Mouse (Mus musculus) forebrain, embryonic 13.5 days (tissue): Measurements from ENCODE around the gene Stau1. TPM values are rescaled to one million over a fixed set of nuclear protein-coding genes. Genes with fewer than 3 reads are reported as not detected.
A peak's percentile ranks its signal among the peaks of the same experiment; 100 is the strongest.

Experiments used
- ATAC-seq: fragments of 200-750 bp; cut with Nextera tagmentation; 2 replicates; pipeline ENCODE4 v1.8.0; 2017
- H3K27ac ChIP-seq: fragments of 300-500 bp; sonication (generic); 2 replicates; pipeline ENCODE4 v1.5.1; 2015; ENCODE audit warnings: inconsistent platforms, mild to moderate bottlenecking, moderate library complexity
- H3K27me3 ChIP-seq: fragments of 300-500 bp; sonication (generic); 2 replicates; pipeline ENCODE4 v1.6.1; 2015; ENCODE audit warnings: mild to moderate bottlenecking, inconsistent platforms
- H3K36me3 ChIP-seq: fragments of 300-500 bp; sonication (generic); 2 replicates; pipeline ENCODE4 v1.6.1; 2015; ENCODE audit warnings: mild to moderate bottlenecking, inconsistent platforms; ENCODE audit not compliant: poor library complexity, severe bottlenecking
- H3K4me1 ChIP-seq: fragments of 300-500 bp; sonication (generic); 2 replicates; pipeline ENCODE4 v1.6.1; 2015; ENCODE audit warnings: inconsistent platforms
- H3K4me2 ChIP-seq: fragments of 300-500 bp; sonication (generic); 2 replicates; pipeline ENCODE4 v1.6.1; 2015; ENCODE audit warnings: inconsistent platforms, mild to moderate bottlenecking, moderate library complexity
- H3K4me3 ChIP-seq: fragments of 300-500 bp; sonication (generic); 2 replicates; pipeline ENCODE4 v1.5.1; 2015; ENCODE audit warnings: mild to moderate bottlenecking, inconsistent platforms
- H3K9ac ChIP-seq: fragments of 300-500 bp; sonication (generic); 2 replicates; pipeline ENCODE4 v1.6.1; 2015; ENCODE audit warnings: mild to moderate bottlenecking, inconsistent platforms
- H3K9me3 ChIP-seq: fragments of 300-500 bp; sonication (generic); replicated peaks from 2 replicates; pipeline ENCODE4 v1.6.1; 2016; ENCODE audit warnings: inconsistent platforms
- WGBS: fragments of 180-500 bp; shearing (Covaris S2); methylation state at CpG from one replicate; pipeline ENCODE4 v1.1.7; 2015; 5-methylcytosine and 5-hydroxymethylcytosine counted together
- polyA plus RNA-seq: library from polyadenylated mRNA; unstranded; fragments of >200 nt; fragmentation: Nextera tagmentation; extraction: Ambion mirVana; gene quantifications from 2 replicates; pipeline ENCODE4 v1.2.1, GENCODE M21; 2015

The Stau1 gene
- 107 and 111 TPM in 2 replicates for polyA plus RNA-seq

DNA sequence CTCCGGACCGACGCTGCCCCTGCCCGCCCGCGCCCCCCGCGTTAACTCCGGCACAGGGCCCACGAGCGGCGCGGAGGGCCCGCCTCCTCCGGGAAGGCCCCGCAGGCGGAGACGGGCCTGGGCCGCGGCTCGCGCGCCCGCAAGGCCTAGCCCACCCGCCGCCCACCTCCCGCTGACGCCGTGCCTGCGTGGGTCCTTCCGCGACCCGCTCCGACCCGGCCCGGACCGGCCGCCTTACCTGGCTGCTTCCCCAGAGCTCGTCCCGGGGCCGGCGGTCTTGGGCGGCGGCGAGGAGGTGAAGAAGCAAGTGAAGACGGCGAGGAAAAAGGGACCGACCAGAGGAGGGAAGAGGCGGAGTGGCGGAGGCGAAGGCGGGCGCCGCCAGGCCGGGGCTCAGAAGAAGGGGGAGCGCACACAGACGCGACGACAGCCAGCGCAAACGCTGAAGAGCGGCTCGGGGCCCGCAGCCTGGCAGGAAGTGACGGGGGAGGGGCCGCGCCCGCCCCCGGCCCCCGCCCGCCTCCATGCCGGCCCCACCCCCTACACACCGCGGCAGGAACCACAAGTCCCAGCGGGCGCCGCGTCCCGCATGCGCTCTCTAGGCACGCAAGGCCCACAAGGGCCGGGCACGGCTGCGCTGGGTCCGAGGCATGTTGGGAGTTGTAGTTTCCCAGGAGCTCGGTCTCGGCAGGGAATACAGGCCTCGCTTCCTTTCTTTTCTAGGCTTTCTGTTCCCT is at the start of gene Stau1:
Gene Stau1 (minus strand): TSS at position 504 of the 737 bp plus-strand sequence.
- ATAC-seq, result peak; percentile 99
- Histone ChIP-seq H3K9ac (peak within 1 kb of the TSS; percentile 97), H3K27ac (peak within 1 kb of the TSS; percentile 97), H3K27me3 (no peaks in the 10 kb centered on the region), H3K4me1 (peaks cover 39% of the 10 kb centered on the region), H3K9me3 (no peaks in the 10 kb centered on the region), H3K36me3 (no peaks in the 10 kb centered on the region), H3K4me3 (peak within 1 kb of the TSS; percentile 93), H3K4me2 (peak within 1 kb of the TSS; percentile 89)
- WGBS, result under 1% methylated on average over 54 of the region's 88 CpGs

DNA sequence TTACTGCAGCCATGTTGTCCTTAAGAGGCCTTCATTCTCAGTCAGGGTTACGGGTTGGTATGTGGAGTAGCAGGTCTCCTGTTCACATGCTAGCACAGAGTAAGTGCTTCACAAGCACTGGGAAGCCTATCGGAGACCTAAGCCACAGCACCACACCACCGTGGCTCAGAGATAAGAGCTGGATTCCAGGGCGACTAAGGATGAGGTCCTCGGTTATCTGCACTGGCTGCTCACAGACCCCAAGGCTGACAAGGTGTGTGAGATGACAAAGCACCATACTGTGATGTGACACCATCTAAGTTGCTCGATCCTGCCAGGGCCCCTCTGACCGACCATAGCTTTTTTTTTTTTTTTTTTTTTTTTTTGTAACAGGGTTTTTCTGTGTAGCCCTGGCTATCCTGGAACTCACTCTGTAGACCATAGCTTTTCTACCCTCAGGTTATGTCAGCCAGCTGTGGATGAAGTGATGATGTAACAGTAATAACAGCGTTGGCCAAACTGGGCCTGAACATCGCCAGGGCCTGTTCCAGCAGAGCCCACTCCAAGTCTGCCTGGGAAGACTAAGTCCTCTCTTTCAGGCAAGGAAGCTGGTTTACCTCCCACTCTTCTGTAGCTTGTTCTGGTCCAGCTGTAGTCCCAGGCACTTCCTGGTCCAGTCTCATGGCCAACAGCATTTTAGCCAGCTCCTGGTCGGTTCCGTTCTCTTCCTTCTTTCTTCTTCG is 47.5 kb upstream of the Stau1 start:
- no peak overlapping the region for H3K4me3 ChIP-seq
- no peak for ATAC-seq
- no peaks in the 10 kb centered on the region for H3K27me3 ChIP-seq
- WGBS, result 94% methylated on average over 12 of the region's 12 CpGs
- H3K27ac ChIP-seq, result no peak overlapping the region
- H3K36me3 ChIP-seq, result peaks cover 94% of the 10 kb centered on the region
- no peak overlapping the region for H3K9ac ChIP-seq
- no peak overlapping the region for H3K4me2 ChIP-seq
- H3K9me3 ChIP-seq, result no peaks in the 10 kb centered on the region
- no peaks in the 10 kb centered on the region for H3K4me1 ChIP-seq

DNA sequence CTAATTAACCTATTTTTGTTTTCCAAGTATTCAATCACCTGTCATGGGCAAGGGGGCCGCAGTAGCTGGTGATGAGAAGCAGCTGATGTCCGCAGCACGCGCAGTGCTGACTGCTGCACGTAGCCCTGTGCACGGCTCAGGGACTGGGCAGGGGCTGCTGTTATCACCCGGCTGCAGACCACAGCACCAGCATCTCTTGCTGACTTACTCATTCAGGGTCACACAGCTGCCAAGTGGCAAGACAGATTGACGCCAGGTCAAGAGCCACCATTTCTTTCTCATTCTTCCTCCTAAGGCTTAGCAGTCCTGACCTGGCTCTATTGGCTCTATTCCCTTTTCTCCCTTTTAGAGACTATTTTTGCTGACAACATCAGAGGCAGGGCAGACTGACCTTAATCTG is 43.3 kb upstream of the Stau1 start:
- Histone ChIP-seq H3K4me3 (no peak overlapping the region), H3K9ac (no peak overlapping the region), H3K4me1 (no peaks in the 10 kb centered on the region), H3K9me3 (no peaks in the 10 kb centered on the region), H3K36me3 (peaks cover 99% of the 10 kb centered on the region), H3K27me3 (no peaks in the 10 kb centered on the region), H3K4me2 (no peak overlapping the region), H3K27ac (no peak overlapping the region)
- WGBS, result 93% methylated on average over 8 of the region's 8 CpGs
- ATAC-seq, result no peak

DNA sequence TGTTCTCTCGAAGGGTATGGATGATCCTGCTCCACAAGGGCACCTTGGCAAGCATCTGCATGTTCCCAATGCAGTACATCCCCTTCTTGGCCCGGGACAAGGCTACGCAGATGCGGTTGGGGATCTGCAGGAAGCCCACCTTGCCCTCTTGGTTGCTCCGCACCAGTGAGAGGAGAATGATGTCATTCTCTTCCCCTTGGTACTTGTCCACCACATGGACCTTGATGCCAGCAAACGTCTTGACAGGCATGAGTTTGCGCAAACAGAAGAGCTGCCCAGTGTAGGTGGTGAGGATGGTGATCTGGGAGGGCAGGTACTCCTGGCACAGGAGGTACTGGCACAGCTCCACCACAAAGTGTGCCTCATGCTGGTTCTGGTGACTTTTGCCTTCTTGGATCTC is 42.6 kb upstream of the Stau1 start:
- Histone ChIP-seq H3K9me3 (no peaks in the 10 kb centered on the region), H3K36me3 (peaks cover 99% of the 10 kb centered on the region), H3K27me3 (no peaks in the 10 kb centered on the region), H3K4me3 (no peak overlapping the region), H3K4me2 (no peak overlapping the region), H3K27ac (no peak overlapping the region), H3K4me1 (no peaks in the 10 kb centered on the region), H3K9ac (no peak overlapping the region)
- ATAC-seq, result no peak
- WGBS, result 97% methylated on average over 7 of the region's 7 CpGs

DNA sequence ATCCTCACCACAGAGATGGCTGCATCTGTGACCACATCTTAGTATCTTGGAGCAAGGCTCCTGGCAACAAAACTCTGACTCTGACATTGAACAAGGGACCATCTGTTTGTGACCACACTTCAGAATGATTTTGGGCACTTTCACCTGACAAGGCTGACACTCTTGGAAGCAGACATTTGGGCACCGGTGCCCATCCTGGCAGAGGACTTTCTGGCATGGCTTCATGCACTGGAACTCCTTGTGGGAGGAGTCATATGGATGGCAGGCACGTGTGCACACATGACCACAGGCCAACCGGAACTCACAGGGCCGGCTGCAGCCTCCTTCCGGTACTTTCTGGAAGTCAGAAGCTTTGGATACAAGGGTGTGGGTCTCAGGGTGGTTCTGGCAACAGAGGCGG is 42.2 kb upstream of the Stau1 start:
- Histone ChIP-seq H3K4me1 (no peaks in the 10 kb centered on the region), H3K36me3 (peaks cover 100% of the 10 kb centered on the region), H3K9me3 (no peaks in the 10 kb centered on the region), H3K4me3 (no peak overlapping the region), H3K27ac (no peak overlapping the region), H3K27me3 (no peaks in the 10 kb centered on the region), H3K4me2 (no peak overlapping the region), H3K9ac (no peak overlapping the region)
- no peak for ATAC-seq
- 94% methylated on average over 6 of the region's 6 CpGs for WGBS

DNA sequence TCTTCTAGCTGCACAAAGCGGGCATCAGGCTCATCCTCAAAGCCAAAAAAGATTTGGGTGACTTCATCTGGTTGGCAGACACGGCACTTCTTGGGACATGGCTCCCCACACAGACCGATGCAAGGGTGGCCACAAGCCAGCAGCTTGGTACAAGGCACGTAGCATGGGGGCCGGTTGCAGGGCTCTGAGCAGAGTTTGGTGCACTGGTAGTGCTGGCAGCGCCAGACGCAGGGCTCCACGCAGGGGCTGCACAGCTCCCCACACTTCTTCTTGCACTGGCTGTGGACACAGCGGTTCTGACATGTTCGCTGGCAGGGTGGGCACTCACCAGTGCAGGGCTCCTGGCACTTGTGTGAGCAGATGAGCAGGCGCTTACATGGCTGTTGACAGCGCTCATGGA is 41.6 kb upstream of the Stau1 start:
- Histone ChIP-seq H3K36me3 (peaks cover 100% of the 10 kb centered on the region), H3K4me2 (no peak overlapping the region), H3K4me3 (no peak overlapping the region), H3K9ac (no peak overlapping the region), H3K4me1 (no peaks in the 10 kb centered on the region), H3K27ac (no peak overlapping the region), H3K27me3 (no peaks in the 10 kb centered on the region), H3K9me3 (no peaks in the 10 kb centered on the region)
- no peak for ATAC-seq
- 96% methylated on average over 12 of the region's 12 CpGs for WGBS

DNA sequence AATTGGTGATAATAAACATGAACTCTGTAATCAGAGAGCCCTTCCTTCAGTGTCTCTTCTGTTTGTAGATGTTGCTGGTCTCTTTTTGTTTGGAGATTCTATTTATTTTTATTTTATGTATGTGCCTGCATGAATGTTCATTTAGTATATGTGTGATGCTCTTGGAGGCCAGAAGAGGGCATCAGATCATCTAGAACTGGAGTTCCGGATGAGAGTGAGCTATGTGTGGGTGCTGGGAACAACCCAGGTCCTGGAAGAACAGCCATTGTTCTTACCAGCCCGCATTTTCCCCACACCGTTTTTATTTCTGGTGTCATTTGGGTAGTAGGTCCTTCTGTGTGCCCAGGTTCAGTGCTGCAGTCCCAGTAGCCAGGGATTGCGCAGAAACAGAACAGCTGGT is 34.4 kb upstream of the Stau1 start:
- no peak overlapping the region for H3K4me2 ChIP-seq
- no peak for ATAC-seq
- WGBS, result 90% methylated on average over 4 of the region's 4 CpGs
- H3K9me3 ChIP-seq, result no peaks in the 10 kb centered on the region
- no peak overlapping the region for H3K4me3 ChIP-seq
- H3K36me3 ChIP-seq, result peaks cover 98% of the 10 kb centered on the region
- H3K27me3 ChIP-seq, result no peaks in the 10 kb centered on the region
- no peak overlapping the region for H3K9ac ChIP-seq
- no peak overlapping the region for H3K27ac ChIP-seq
- H3K4me1 ChIP-seq, result no peaks in the 10 kb centered on the region

DNA sequence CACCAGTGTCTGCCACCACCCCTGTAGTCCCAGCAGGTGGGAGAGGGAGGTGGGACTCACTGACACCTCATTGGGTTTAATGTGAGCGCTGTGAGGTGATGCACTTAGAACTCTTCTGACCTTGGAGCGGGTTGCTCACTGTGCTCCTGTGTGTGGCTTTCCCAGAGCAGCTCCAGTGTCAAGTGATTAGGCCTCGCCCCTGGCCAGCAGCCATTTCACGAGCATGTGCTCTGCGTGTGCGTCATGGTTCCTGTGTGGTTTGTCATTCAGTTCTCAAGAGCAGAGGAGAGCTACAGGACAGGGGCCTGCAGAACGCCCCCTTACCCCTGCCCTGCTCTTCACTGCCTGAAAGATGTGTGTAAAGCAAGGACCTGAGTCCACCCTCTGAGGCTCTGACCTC is 32.5 kb upstream of the Stau1 start:
- Histone ChIP-seq H3K9ac (no peak overlapping the region), H3K4me3 (no peak overlapping the region), H3K27me3 (no peaks in the 10 kb centered on the region), H3K36me3 (peaks cover 98% of the 10 kb centered on the region), H3K4me1 (no peaks in the 10 kb centered on the region), H3K4me2 (no peak overlapping the region), H3K9me3 (no peaks in the 10 kb centered on the region), H3K27ac (no peak overlapping the region)
- no peak for ATAC-seq
- WGBS, result 97% methylated on average over 7 of the region's 7 CpGs

DNA sequence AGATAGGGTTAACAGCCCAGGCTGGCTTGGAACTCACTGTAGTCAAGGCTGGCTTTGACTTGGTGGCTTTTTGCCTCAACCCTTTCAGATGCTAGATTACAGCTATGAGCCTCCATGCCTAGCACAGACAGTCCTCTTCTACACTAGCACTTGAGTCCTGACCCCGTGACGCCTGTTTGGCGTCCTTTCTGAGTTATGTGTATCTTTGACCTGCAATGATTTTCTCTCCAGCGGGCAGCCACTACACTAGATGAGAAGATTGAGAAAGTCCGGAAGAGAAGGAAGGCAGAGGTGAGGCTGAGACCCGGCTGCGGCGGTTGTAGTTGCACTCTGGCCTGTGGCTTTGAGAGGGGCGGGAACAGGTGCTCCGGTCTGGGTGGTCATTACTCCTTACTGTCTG is 23.3 kb upstream of the Stau1 start:
- no peak for ATAC-seq
- Histone ChIP-seq H3K4me1 (peaks cover 24% of the 10 kb centered on the region), H3K4me3 (no peak overlapping the region), H3K9ac (no peak overlapping the region), H3K4me2 (no peak overlapping the region), H3K9me3 (no peaks in the 10 kb centered on the region), H3K27me3 (no peaks in the 10 kb centered on the region), H3K27ac (no peak overlapping the region), H3K36me3 (peaks cover 64% of the 10 kb centered on the region)
- WGBS, result 94% methylated on average over 10 of the region's 10 CpGs

DNA sequence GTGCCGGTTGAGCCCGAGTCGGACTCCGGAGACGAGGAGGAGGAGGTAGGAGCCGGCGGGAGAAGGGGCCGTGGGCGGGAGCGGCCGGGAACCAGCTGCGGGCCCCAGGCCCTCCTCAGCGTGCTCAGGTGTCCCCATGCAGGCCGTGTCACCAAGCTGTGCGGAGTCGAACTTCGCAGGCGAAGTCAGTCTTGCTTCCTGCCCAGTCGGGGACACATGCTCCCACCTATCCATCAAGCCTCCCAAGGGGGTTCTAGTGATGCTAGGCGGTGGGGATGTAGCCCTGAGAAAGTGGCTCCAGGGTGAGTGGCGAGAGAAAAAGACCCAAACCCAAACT is 19.3 kb upstream of the Stau1 start:
- Histone ChIP-seq H3K27ac (peak overlapping the region; percentile 7; the same call in 1 of the 2 replicates), H3K9ac (peak overlapping the region; percentile 84), H3K4me3 (peak overlapping the region; percentile 84), H3K4me2 (peak overlapping the region; percentile 94), H3K9me3 (no peaks in the 10 kb centered on the region), H3K4me1 (peaks cover 24% of the 10 kb centered on the region), H3K27me3 (no peaks in the 10 kb centered on the region), H3K36me3 (peaks cover 27% of the 10 kb centered on the region)
- peak; percentile 83; the same call in 1 of the 2 replicates for ATAC-seq
- WGBS, result 0% methylated on average over 18 of the region's 21 CpGs

DNA sequence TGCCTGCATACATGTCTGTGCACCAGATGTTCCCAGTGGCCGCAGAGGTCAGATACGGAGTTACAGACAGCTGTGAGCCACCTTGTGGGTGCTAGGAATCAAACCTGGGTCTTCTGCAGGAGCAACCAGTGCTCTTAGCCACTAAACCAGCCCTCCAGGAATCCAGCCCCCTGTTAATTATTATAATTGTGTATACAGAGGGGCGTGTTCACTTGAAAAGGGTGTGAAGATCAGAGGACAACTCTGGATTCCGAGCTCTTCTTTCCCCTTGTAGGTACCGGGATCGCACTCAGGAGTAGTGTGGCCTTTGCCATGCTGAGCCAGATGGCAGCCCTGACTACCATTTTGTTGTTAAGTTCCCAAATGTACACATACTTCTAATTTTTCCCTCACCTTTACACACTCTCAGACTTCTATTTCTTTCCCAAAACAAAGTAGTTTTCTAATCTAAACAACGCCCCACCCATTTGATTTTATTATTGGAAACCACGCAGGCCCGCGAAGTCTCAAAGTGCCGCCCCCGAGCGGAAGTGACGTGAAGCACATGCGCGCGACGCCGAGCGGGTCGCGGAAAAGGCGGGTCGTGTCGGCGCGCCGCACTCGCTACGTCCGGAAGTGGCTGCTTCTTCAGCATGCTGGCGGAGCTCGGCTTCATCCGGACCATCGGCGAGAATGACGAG is 18.7 kb upstream of the Stau1 start, which contains the start of gene Ddx27:
Gene Ddx27 (plus strand): TSS at position 492 of the 680 bp plus-strand sequence.
- peak within 1 kb of the TSS; percentile 84 for H3K4me3 ChIP-seq
- H3K27ac ChIP-seq, result peak within 1 kb of the TSS; percentile 51
- H3K9me3 ChIP-seq, result no peaks in the 10 kb centered on the region
- H3K4me1 ChIP-seq, result peaks cover 24% of the 10 kb centered on the region
- WGBS, result 2% methylated on average over 36 of the region's 37 CpGs
- peak within 1 kb of the TSS; percentile 84 for H3K9ac ChIP-seq
- 0 out of 2 replicates have a peak, but pooled peaks cover 2% of the 10 kb centered on the region for H3K27me3 ChIP-seq
- ATAC-seq, result peak; percentile 94
- H3K4me2 ChIP-seq, result peak within 1 kb of the TSS; percentile 94
- H3K36me3 ChIP-seq, result peaks cover 22% of the 10 kb centered on the region

DNA sequence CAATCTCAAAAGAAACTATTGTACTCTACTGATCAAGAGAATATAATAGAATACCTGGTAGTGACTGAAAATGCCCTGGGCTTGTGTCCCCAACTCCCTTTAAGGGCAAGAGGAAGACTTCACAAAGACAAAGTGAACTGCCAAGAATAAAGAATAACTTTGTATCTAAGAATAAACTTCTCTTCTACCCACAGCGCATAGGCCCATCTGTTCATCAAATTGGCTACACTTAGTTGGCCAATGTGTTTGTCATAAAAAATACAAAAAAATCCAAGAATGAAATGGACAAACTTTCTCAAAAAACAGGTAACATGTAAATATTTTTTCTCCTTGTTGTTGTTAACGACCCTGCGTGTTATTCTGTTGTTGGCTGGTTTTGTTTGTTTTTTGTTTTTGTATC is 14.4 kb upstream of the Stau1 start:
- no peaks in the 10 kb centered on the region for H3K9me3 ChIP-seq
- no peak overlapping the region for H3K4me3 ChIP-seq
- no peak overlapping the region for H3K4me2 ChIP-seq
- no peaks in the 10 kb centered on the region for H3K36me3 ChIP-seq
- H3K27me3 ChIP-seq, result 0 out of 2 replicates have a peak, but pooled peaks cover 5% of the 10 kb centered on the region
- 85% methylated on average over 3 of the region's 3 CpGs for WGBS
- no peak overlapping the region for H3K9ac ChIP-seq
- no peak for ATAC-seq
- no peak overlapping the region for H3K27ac ChIP-seq
- H3K4me1 ChIP-seq, result peaks cover 5% of the 10 kb centered on the region
